Mouse (Mus musculus): ENCODE measurements around the gene Btrc. TPM values are rescaled to one million over a fixed set of nuclear protein-coding genes. Genes with fewer than 3 reads are reported as not detected.
"Not testable (repeated sequence)": the region's sequence is repeated elsewhere in the genome, so short reads cannot be mapped to it uniquely, and the experiment has no call there.

The Btrc gene
- total and polyA plus RNA-seq, 3 experiments = 14.2 to 30.3 TPM; not detected in 1

GRCm38 (mm10) chr19:45366651-45367050, 3.1 kb downstream of the Btrc start:
- H3K27me3 ChIP-seq (ENCODE audit: control insufficient read depth in 1 of 2, insufficient read depth in 2 of 2, low read length in 2 of 2) = no peaks in the 10 kb centered on the region
- H3K36me3 ChIP-seq (ENCODE audit: control insufficient read depth in 1 of 2, insufficient read depth in 2 of 2, low read length in 2 of 2) = peaks cover 0 to 4% of the 10 kb centered on the region in 2 experiments; a peak in 1 of 4 replicates
- DNase-seq (ENCODE audit: low read depth, low spot score) = no peak
- H3K9me3 ChIP-seq (replicated peaks; ENCODE audit: insufficient read depth, low read length) = no peaks in the 10 kb centered on the region
- no peak overlapping the region for H3K27ac ChIP-seq (ENCODE audit: control insufficient read depth, low read depth, low read length)
- H3K9ac ChIP-seq (ENCODE audit: control insufficient read depth, low read depth, low read length, poor library complexity, severe bottlenecking) = no peak overlapping the region
- no peak for TF ChIP-seq RAD21 (IDR thresholded peaks at IDR 0.05; ENCODE audit: low read depth, low read length)
- no peak for TF ChIP-seq MAX (IDR thresholded peaks at IDR 0.05; ENCODE audit: low read length)
- no peak for TF ChIP-seq BHLHE40 (IDR thresholded peaks at IDR 0.05; ENCODE audit: borderline replicate concordance, low read depth, low read length)
- TF ChIP-seq SIN3A (IDR thresholded peaks at IDR 0.05; ENCODE audit: low read length) = no peak
- no peak for TF ChIP-seq MXI1 (IDR thresholded peaks at IDR 0.05; ENCODE audit: low read depth, low read length)
- TF ChIP-seq ZKSCAN1 (IDR thresholded peaks at IDR 0.05; ENCODE audit: low read depth, low read length) = no peak
- peaks cover 0 to 4% of the 10 kb centered on the region in 2 experiments; a peak in 1 of 4 replicates for H3K4me1 ChIP-seq (ENCODE audit: control insufficient read depth in 1 of 2, insufficient read depth in 2 of 2, low read length in 2 of 2)
- H3K79me2 ChIP-seq (ENCODE audit: control insufficient read depth, insufficient read depth, low read length, poor library complexity) = peaks cover 3% of the 10 kb centered on the region; the same call in 1 of the 2 replicates
- H3K4me3 ChIP-seq (ENCODE audit: control insufficient read depth in 1 of 2, insufficient read depth in 1 of 2, low read depth in 2 of 2, low read length in 2 of 2) = no peak overlapping the region

- H3K9ac ChIP-seq (ENCODE audit: control insufficient read depth, low read depth, low read length, poor library complexity, severe bottlenecking); H3K27me3 ChIP-seq (ENCODE audit: control insufficient read depth in 1 of 2, insufficient read depth in 2 of 2, low read length in 2 of 2); H3K79me2 ChIP-seq (ENCODE audit: control insufficient read depth, insufficient read depth, low read length, poor library complexity); H3K9me3 ChIP-seq (replicated peaks; ENCODE audit: insufficient read depth, low read length); DNase-seq (ENCODE audit: low read depth, low spot score); H3K36me3 ChIP-seq (ENCODE audit: control insufficient read depth in 1 of 2, insufficient read depth in 2 of 2, low read length in 2 of 2); H3K4me1 ChIP-seq (ENCODE audit: control insufficient read depth in 1 of 2, insufficient read depth in 2 of 2, low read length in 2 of 2); H3K27ac ChIP-seq (ENCODE audit: control insufficient read depth, low read depth, low read length); H3K4me3 ChIP-seq (ENCODE audit: control insufficient read depth in 1 of 2, insufficient read depth in 1 of 2, low read depth in 2 of 2, low read length in 2 of 2): not testable (repeated sequence)
- TF ChIP-seq CTCF (IDR thresholded peaks at IDR 0.05 in 2 of 3, conservative IDR thresholded peaks at IDR 0.05 in 1 of 3; ENCODE audit: control insufficient read depth in 1 of 3, insufficient read depth in 1 of 3, low read depth in 2 of 3, low read length in 3 of 3, poor library complexity in 1 of 3, severe bottlenecking in 1 of 3) (peak in 1 of 3 experiments; percentile 38; a peak in 3 of 6 replicates), SMC3 (IDR thresholded peaks at IDR 0.05; ENCODE audit: low read depth, low read length) (peak; percentile 22; the same call in 1 of the 2 replicates)
Observed at GRCm38 (mm10) chr19:45384815-45385214, 21.3 kb downstream of the Btrc start.

GRCm38 (mm10) chr19:45388551-45388950, 25.0 kb downstream of the Btrc start:
- no peak for DNase-seq (ENCODE audit: low read depth, low spot score)
- H3K9ac ChIP-seq (ENCODE audit: control insufficient read depth, low read depth, low read length, poor library complexity, severe bottlenecking) = no peak overlapping the region
- TF ChIP-seq ELF1 (IDR thresholded peaks at IDR 0.05; ENCODE audit: low read depth, low read length) (no peak), TBP (IDR thresholded peaks at IDR 0.05; ENCODE audit: low read depth, low read length) (no peak), EP300 (IDR thresholded peaks at IDR 0.05; ENCODE audit: low read depth in 1 of 2, low read length in 2 of 2) (no peak), MAFK (IDR thresholded peaks at IDR 0.05; ENCODE audit: borderline replicate concordance, low read depth, low read length) (no peak), ZC3H11A (IDR thresholded peaks at IDR 0.05; ENCODE audit: low read depth, low read length) (no peak), MYB (IDR thresholded peaks at IDR 0.05; ENCODE audit: low read depth, low read length) (no peak)
- H3K27me3 ChIP-seq (ENCODE audit: control insufficient read depth in 1 of 2, insufficient read depth in 2 of 2, low read length in 2 of 2) = no peaks in the 10 kb centered on the region
- H3K36me3 ChIP-seq (ENCODE audit: control insufficient read depth in 1 of 2, insufficient read depth in 2 of 2, low read length in 2 of 2) = no peaks in the 10 kb centered on the region
- no peaks in the 10 kb centered on the region for H3K4me1 ChIP-seq (ENCODE audit: control insufficient read depth in 1 of 2, insufficient read depth in 2 of 2, low read length in 2 of 2)
- no peak overlapping the region for H3K4me3 ChIP-seq (ENCODE audit: control insufficient read depth in 1 of 2, insufficient read depth in 1 of 2, low read depth in 2 of 2, low read length in 2 of 2)
- H3K27ac ChIP-seq (ENCODE audit: control insufficient read depth, low read depth, low read length) = no peak overlapping the region
- H3K9me3 ChIP-seq (replicated peaks; ENCODE audit: insufficient read depth, low read length) = no peaks in the 10 kb centered on the region
- H3K79me2 ChIP-seq (ENCODE audit: control insufficient read depth, insufficient read depth, low read length, poor library complexity) = no peaks in the 10 kb centered on the region
